Mouse (Mus musculus) cerebellum, adult 2 months (tissue): Measurements from ENCODE around the gene Pax5. TPM values are rescaled to one million over a fixed set of nuclear protein-coding genes. Genes with fewer than 3 reads are reported as not detected.

ENCODE experiments used
- DNase-seq, 2 experiments: peaks; one replicate each; pipeline ENCODE4 v3.0.0; 2021
- H3K27ac ChIP-seq: fragments of 200-500 bp; 2 replicates; pipeline ENCODE4 v1.5.1; 2012; ENCODE audit warnings: low read length, control low read depth, inconsistent platforms; ENCODE audit not compliant: insufficient read depth
- H3K27me3 ChIP-seq: fragments of 200-500 bp; 2 replicates; pipeline ENCODE4 v1.6.1; 2012; ENCODE audit warnings: inconsistent platforms, mild to moderate bottlenecking, low read length, moderate library complexity; ENCODE audit not compliant: control insufficient read depth, insufficient read depth
- H3K4me1 ChIP-seq: fragments of 200-500 bp; 2 replicates; pipeline ENCODE4 v1.6.1; 2011; ENCODE audit warnings: low read length; ENCODE audit not compliant: control insufficient read depth, insufficient read depth
- H3K4me3 ChIP-seq: fragments of 200-500 bp; replicated peaks from 2 replicates; pipeline ENCODE3; 2011; ENCODE audit warnings: mild to moderate bottlenecking, low read depth, low read length, control low read depth; ENCODE audit not compliant: insufficient read depth
- CTCF ChIP-seq: fragments of 200-500 bp; IDR thresholded peaks from 2 replicates; pipeline ENCODE4 v1.5.1; 2011; ENCODE audit warnings: low read depth, mild to moderate bottlenecking, control low read depth, low read length, moderate library complexity, borderline replicate concordance; ENCODE audit not compliant: insufficient read depth
- POLR2A ChIP-seq: fragments of 200-500 bp; IDR thresholded peaks from 2 replicates; pipeline ENCODE4 v1.6.1; 2011; ENCODE audit warnings: low read length, control low read depth, borderline replicate concordance; ENCODE audit not compliant: insufficient read depth
- WGBS: fragments of 180-500 bp; shearing (Covaris S2); methylation state at CpG from one replicate; pipeline ENCODE4 v1.1.7; 2018; 5-methylcytosine and 5-hydroxymethylcytosine counted together
- polyA plus RNA-seq: library from polyadenylated mRNA; depleted of rRNA; stranded (reverse); fragments of >200 nt; gene quantifications from 2 replicates; pipeline ENCODE4 v1.2.3, GENCODE M21; 2012

Pax5 gene
- polyA plus RNA-seq, 1 experiment = 0.13 TPM

- 93% methylated on average over 12 of the region's 12 CpGs for whole genome bisulfite sequencing
- no peak for TF ChIP-seq POLR2A
- no peak for TF ChIP-seq CTCF
- DNase-seq = no peak
These were observed 85.8 kb downstream of the Pax5 start for GRCm38 (mm10) chr4:44624232-44625107.

GRCm38 (mm10) chr4:44623435-44623727 is 86.9 kb downstream of the Pax5 start:
- DNase-seq = no peak
- Histone ChIP-seq H3K4me3 (no peak overlapping the region), H3K27me3 (no peaks in the 10 kb centered on the region), H3K27ac (no peak overlapping the region), H3K4me1 (no peaks in the 10 kb centered on the region)
- 95% methylated on average over 5 of the region's 5 CpGs for WGBS
- TF ChIP-seq POLR2A (no peak), CTCF (no peak)

More at GRCm38 (mm10) chr4:44624232-44625107, 85.8 kb downstream of the Pax5 start:
- H3K4me1 ChIP-seq = no peaks in the 10 kb centered on the region
- no peak overlapping the region for H3K27ac ChIP-seq
- no peaks in the 10 kb centered on the region for H3K27me3 ChIP-seq
- H3K4me3 ChIP-seq = no peak overlapping the region

- no peaks in the 10 kb centered on the region for H3K27me3 ChIP-seq
- H3K4me1 ChIP-seq = no peaks in the 10 kb centered on the region
These were observed 87.4 kb downstream of the Pax5 start for GRCm38 (mm10) chr4:44622682-44623434.

GRCm38 (mm10) chr4:44620241-44620640 is 90.0 kb downstream of the Pax5 start:
- Histone ChIP-seq H3K4me1 (no peaks in the 10 kb centered on the region), H3K27ac (no peak overlapping the region), H3K27me3 (no peaks in the 10 kb centered on the region), H3K4me3 (no peak overlapping the region)
- WGBS = 97% methylated on average over 5 of the region's 5 CpGs
- DNase-seq = no peak
- TF ChIP-seq CTCF (no peak), POLR2A (no peak)

More at GRCm38 (mm10) chr4:44622682-44623434, 87.4 kb downstream of the Pax5 start:
- no peak overlapping the region for H3K27ac ChIP-seq
- WGBS = 94% methylated on average over 17 of the region's 17 CpGs
- H3K4me3 ChIP-seq = no peak overlapping the region
- no peak for DNase-seq
- no peak for TF ChIP-seq POLR2A
- TF ChIP-seq CTCF = no peak

- Histone ChIP-seq H3K27ac (no peak overlapping the region), H3K27me3 (no peaks in the 10 kb centered on the region), H3K4me3 (no peak overlapping the region), H3K4me1 (no peaks in the 10 kb centered on the region)
- 86% methylated on average over 8 of the region's 8 CpGs for WGBS
- no peak for TF ChIP-seq POLR2A
- TF ChIP-seq CTCF = no peak
- no peak for DNase-seq
These were observed 96.1 kb downstream of the Pax5 start for GRCm38 (mm10) chr4:44614066-44614667.

GRCm38 (mm10) chr4:44612392-44612791 is 97.9 kb downstream of the Pax5 start:
- Histone ChIP-seq H3K4me3 (no peak overlapping the region), H3K27me3 (no peaks in the 10 kb centered on the region), H3K27ac (no peak overlapping the region), H3K4me1 (no peaks in the 10 kb centered on the region)
- WGBS = 97% methylated on average over 3 of the region's 3 CpGs
- DNase-seq = no peak
- no peak for TF ChIP-seq CTCF
- no peak for TF ChIP-seq POLR2A

GRCm38 (mm10) chr4:44605453-44605852 is 104.8 kb downstream of the Pax5 start:
- no peaks in the 10 kb centered on the region for H3K27me3 ChIP-seq
- H3K4me1 ChIP-seq = peaks cover 11% of the 10 kb centered on the region
- no peak overlapping the region for H3K4me3 ChIP-seq
- no peak for TF ChIP-seq CTCF
- TF ChIP-seq POLR2A = no peak
- WGBS = 73% methylated on average over 2 of the region's 2 CpGs
- DNase-seq = no peak
- H3K27ac ChIP-seq = no peak overlapping the region

GRCm38 (mm10) chr4:44602257-44602801 is 108.0 kb downstream of the Pax5 start:
- DNase-seq = no peak
- no peak overlapping the region for H3K4me3 ChIP-seq
- no peak overlapping the region for H3K27ac ChIP-seq
- TF ChIP-seq POLR2A (no peak), CTCF (no peak)
- 48% methylated on average over 5 of the region's 5 CpGs for WGBS
- H3K27me3 ChIP-seq = no peaks in the 10 kb centered on the region
- H3K4me1 ChIP-seq = peaks cover 20% of the 10 kb centered on the region
